Mouse (Mus musculus): ENCODE measurements around the gene Usf3.
A peak's percentile ranks its signal among the peaks of the same experiment; 100 is the strongest.

The Usf3 gene

DNA sequence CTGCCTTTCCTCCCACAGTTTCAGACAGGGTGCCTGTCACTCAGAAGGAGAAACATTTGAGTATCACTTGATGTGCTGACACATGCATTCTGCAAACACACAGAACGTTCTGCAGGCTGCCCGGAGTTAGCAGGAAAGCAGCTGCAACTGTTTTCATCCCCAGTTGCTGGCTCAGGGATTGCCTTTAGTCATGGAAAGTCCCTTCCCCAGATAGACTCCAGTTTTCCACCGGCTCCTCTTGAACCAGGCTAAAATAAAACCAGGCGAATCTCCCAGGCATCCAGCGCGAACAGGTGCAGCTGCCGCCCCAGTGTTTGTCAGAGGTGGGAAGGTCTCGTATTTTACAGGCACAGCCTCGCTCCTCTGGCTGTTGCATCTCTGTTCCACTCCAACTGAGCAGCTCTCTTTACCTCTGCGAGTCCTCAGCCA, 65.8 kb downstream of the Usf3 start:
- DNase-seq (ENCODE audit: low spot score in 2 of 2), result no peak

- no peak for DNase-seq (ENCODE audit: low spot score in 2 of 2)
These were observed 67.4 kb downstream of the Usf3 start for GRCm38 (mm10) chr16:44240406-44240805.

DNA sequence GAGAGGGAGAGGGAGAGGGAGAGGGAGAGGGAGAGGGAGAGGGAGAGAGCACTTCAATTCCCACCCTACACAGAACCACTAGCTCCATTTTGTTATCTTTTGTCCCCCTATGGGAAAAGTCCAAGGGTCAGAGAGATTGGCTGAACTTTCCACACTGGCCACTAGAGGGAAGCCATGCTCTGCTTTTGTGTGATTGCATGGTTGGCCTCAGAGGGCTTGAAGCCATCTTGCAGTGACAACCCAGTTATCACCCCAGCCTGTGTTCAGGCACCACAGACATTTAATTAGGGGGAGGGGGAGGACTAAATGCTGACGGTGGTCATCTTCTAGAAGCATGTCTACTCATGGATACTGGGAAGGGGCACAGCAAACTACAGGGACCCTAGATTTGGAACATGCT, 69.6 kb downstream of the Usf3 start:
- DNase-seq (ENCODE audit: low spot score in 2 of 2), result peak in 1 of 2 experiments; percentile 48

DNA sequence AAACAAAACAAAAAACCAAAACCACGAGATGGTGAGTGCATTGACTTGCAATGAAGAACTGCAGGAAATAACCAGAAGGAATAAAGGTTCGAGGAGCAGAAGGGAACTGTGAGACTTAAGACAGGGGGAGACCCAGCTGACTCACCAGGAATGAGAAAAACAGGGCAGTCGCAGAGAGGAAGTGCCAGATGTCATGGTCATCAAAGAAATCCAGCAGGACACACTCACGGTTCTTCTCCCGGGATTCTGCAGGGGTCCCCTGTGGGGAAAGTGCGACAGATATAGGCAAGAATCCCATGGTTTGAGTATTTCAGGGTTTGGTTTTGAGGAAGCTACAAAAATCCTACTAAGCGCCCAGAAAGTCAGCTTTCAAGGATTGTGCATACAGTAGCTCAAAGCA, 70.3 kb downstream of the Usf3 start:
- no peak for DNase-seq (ENCODE audit: low spot score in 2 of 2)

DNA sequence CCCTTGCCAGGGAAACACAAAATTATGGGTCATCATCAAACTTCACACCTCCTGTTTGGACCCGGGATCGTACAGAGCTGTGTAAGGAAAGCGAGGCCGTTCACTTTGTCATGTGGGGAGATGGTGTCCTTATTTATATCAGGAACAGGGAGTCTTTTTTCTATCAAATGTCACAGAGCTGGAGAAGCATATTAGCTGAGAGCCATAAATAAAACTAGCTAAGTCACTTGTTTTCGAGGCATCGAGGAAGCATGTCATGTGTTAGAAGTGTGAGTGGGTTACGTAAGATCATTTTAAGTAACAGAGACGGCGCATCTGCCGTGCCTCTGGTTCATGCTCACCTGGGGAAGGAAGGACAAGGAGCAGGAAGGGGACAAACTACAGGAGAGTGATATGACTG, 76.9 kb downstream of the Usf3 start:
- no peak for DNase-seq (ENCODE audit: low spot score in 2 of 2)

DNA sequence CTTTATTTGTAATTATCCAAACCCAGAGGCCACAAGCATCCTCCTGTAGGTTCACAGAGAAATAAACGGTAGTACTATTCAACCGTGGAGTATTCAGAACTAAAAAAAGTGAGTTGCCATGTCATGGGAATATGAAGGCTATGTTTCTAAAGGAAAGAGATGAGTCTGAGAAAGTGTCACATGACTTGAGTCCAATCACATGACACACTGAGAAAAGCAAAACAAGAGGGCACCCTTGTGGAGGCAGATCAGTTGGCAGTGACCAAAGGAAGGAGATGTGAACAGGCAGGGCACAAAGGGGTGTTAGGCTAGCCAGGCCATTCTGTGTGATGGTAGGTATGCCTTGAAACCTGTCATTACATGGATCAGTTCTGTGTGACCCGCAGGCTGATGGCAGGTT, 79.7 kb downstream of the Usf3 start:
- no peak for DNase-seq (ENCODE audit: low spot score in 2 of 2)

GRCm38 (mm10) chr16:44253797-44254634, 81.0 kb downstream of the Usf3 start:
- no peak for DNase-seq (ENCODE audit: low spot score in 2 of 2)

GRCm38 (mm10) chr16:44254698-44255097, 81.7 kb downstream of the Usf3 start:
- no peak for DNase-seq (ENCODE audit: low spot score in 2 of 2)

GRCm38 (mm10) chr16:44257476-44257875, 84.4 kb downstream of the Usf3 start:
- no peak for DNase-seq (ENCODE audit: low spot score in 2 of 2)

- no peak for DNase-seq (ENCODE audit: low spot score in 2 of 2)
These were observed 91.9 kb downstream of the Usf3 start for GRCm38 (mm10) chr16:44264916-44265315.

DNA sequence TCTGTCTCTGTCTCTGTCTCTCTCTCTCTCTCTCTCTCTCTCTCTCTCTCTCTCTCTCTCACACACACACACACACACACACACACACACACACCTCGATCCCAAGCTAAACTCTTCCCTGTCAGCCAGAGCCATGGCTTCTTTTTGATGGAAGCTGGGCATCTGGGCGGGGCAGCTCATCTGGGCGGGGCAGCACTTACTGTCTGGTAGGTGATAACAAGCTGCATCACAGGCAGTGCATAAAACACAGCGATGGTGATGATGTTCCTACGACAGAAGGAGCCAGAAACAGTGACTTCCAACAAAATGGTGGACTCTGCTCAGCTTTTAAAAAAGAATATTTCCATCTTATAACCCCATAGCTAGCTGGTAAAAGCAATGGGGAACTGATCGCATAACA, 92.5 kb downstream of the Usf3 start:
- DNase-seq (ENCODE audit: low spot score in 2 of 2), result no peak

DNA sequence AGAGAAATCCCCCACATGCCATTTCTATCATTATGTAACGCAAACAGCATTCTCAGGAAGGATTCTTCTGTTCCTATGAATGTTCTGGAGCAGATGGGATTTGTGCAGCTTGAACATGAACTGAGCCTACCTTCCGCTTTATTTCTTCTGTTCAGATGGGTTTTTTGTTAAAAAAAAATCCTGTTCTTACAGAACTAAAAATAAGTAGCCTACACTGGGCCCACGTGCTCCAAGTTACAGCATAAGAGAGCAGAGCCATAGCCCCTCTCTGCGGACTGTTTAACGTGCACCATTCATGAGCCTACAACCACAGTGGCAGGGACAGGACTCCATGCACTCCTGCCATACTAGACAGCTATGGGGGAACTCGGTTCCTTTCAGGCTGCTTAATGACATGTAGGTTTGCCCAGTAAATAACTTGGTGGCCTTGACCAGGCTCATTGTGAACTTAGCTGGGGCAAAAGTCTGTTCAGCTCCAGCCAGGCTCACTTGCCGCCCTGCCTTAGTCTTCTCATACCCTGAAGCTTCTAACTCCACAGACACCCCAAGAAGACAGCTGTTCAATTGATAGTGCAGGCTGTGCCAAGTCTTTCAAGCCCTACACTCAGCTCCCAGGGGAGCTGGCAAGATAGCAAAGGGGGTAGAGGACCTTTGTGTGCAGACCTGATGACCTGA, 95.6 kb downstream of the Usf3 start:
- DNase-seq (ENCODE audit: low spot score in 2 of 2), result no peak

DNA sequence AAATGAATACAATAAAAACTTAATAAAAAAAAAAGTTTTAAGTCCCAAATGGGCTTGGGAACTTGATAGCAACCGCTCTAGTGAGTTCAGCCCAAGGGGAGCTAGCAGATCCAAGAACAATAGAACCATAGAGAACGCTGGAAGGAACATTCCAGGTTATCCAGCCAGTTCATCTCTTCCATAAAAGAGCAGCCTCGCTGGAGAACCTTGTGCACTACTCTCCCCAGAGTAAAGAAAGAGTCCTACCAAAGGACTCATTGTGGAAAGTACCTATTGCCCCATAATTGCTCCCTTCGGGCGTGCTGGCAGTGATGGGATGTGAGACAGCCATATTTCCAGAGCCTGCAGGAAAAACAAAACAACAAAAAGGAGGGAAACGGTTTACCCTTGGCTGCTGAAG, 96.5 kb downstream of the Usf3 start:
- no peak for DNase-seq (ENCODE audit: low spot score in 2 of 2)

GRCm38 (mm10) chr16:44270606-44271005, 97.6 kb downstream of the Usf3 start:
- DNase-seq (ENCODE audit: low spot score in 2 of 2), result peak in 1 of 2 experiments; percentile 26

GRCm38 (mm10) chr16:44271371-44272038, 98.5 kb downstream of the Usf3 start:
- DNase-seq (ENCODE audit: low spot score in 2 of 2), result no peak
